Mouse (Mus musculus): Measurements from ENCODE around the gene Prr12. TPM values are rescaled to one million over a fixed set of nuclear protein-coding genes. Genes with fewer than 3 reads are reported as not detected.

Prr12 gene
- total and polyA plus RNA-seq, 3 experiments = 7.1 to 23.0 (median 22.4) TPM

- TF ChIP-seq CTCF (IDR thresholded peaks at IDR 0.05) (no peak), EP300 (IDR thresholded peaks at IDR 0.05; ENCODE audit: insufficient read depth, low read depth, low read length) (no peak), POLR2A (IDR thresholded peaks at IDR 0.05; ENCODE audit: insufficient read depth, low read depth, low read length) (no peak)
- Histone ChIP-seq H3K4me3 (no peak overlapping the region), H3K9ac (ENCODE audit: low read depth, low read length) (no peak overlapping the region), H3K27me3 (ENCODE audit: control insufficient read depth, insufficient read depth, low read length) (no peaks in the 10 kb centered on the region), H3K79me2 (replicated peaks; ENCODE audit: control insufficient read depth, insufficient read depth, low read length) (peaks cover 8% of the 10 kb centered on the region), H3K36me3 (ENCODE audit: control insufficient read depth, insufficient read depth, low read length) (no peaks in the 10 kb centered on the region), H3K4me1 (ENCODE audit: control insufficient read depth, insufficient read depth, low read length) (peaks cover 5% of the 10 kb centered on the region), H3K27ac (no peak overlapping the region)
- intact Hi-C loops (cut with DNase I) = no loop called here
- WGBS = 90% methylated on average over 38 of the region's 38 CpGs
- DNase-seq = no peak
Measured at GRCm38 (mm10) chr7:45048001-45048890, 4.4 kb downstream of the Prr12 start.

GRCm38 (mm10) chr7:45047491-45047890, 5.2 kb downstream of the Prr12 start:
- no peak for TF ChIP-seq CTCF (IDR thresholded peaks at IDR 0.05)
- no peak for TF ChIP-seq EP300 (IDR thresholded peaks at IDR 0.05; ENCODE audit: insufficient read depth, low read depth, low read length)
- no peak for TF ChIP-seq POLR2A (IDR thresholded peaks at IDR 0.05; ENCODE audit: insufficient read depth, low read depth, low read length)
- H3K9ac ChIP-seq (ENCODE audit: low read depth, low read length) = no peak overlapping the region
- no peak for DNase-seq
- peaks cover 5% of the 10 kb centered on the region for H3K4me1 ChIP-seq (ENCODE audit: control insufficient read depth, insufficient read depth, low read length)
- no peak overlapping the region for H3K4me3 ChIP-seq
- no peaks in the 10 kb centered on the region for H3K36me3 ChIP-seq (ENCODE audit: control insufficient read depth, insufficient read depth, low read length)
- WGBS = 94% methylated on average over 14 of the region's 14 CpGs
- intact Hi-C loops (cut with DNase I) = no loop called here
- H3K27me3 ChIP-seq (ENCODE audit: control insufficient read depth, insufficient read depth, low read length) = no peaks in the 10 kb centered on the region
- H3K79me2 ChIP-seq (replicated peaks; ENCODE audit: control insufficient read depth, insufficient read depth, low read length) = peaks cover 8% of the 10 kb centered on the region
- H3K27ac ChIP-seq = no peak overlapping the region

GRCm38 (mm10) chr7:45046853-45047350, 5.8 kb downstream of the Prr12 start:
- DNase-seq = no peak
- Histone ChIP-seq H3K27ac (no peak overlapping the region), H3K4me3 (no peak overlapping the region), H3K36me3 (ENCODE audit: control insufficient read depth, insufficient read depth, low read length) (no peaks in the 10 kb centered on the region), H3K9ac (ENCODE audit: low read depth, low read length) (no peak overlapping the region), H3K79me2 (replicated peaks; ENCODE audit: control insufficient read depth, insufficient read depth, low read length) (peaks cover 8% of the 10 kb centered on the region), H3K4me1 (ENCODE audit: control insufficient read depth, insufficient read depth, low read length) (peaks cover 5% of the 10 kb centered on the region), H3K27me3 (ENCODE audit: control insufficient read depth, insufficient read depth, low read length) (no peaks in the 10 kb centered on the region)
- intact Hi-C loops (cut with DNase I) = no loop called here
- WGBS = 89% methylated on average over 26 of the region's 26 CpGs
- TF ChIP-seq EP300 (IDR thresholded peaks at IDR 0.05; ENCODE audit: insufficient read depth, low read depth, low read length) (no peak), POLR2A (IDR thresholded peaks at IDR 0.05; ENCODE audit: insufficient read depth, low read depth, low read length) (no peak), CTCF (IDR thresholded peaks at IDR 0.05) (no peak)

GRCm38 (mm10) chr7:45045741-45046140, 6.9 kb downstream of the Prr12 start:
- no peak overlapping the region for H3K9ac ChIP-seq (ENCODE audit: low read depth, low read length)
- no peak overlapping the region for H3K27ac ChIP-seq
- H3K4me1 ChIP-seq (ENCODE audit: control insufficient read depth, insufficient read depth, low read length) = no peaks in the 10 kb centered on the region
- no peak overlapping the region for H3K4me3 ChIP-seq
- peaks cover 8% of the 10 kb centered on the region for H3K79me2 ChIP-seq (replicated peaks; ENCODE audit: control insufficient read depth, insufficient read depth, low read length)
- no peak for TF ChIP-seq CTCF (IDR thresholded peaks at IDR 0.05)
- TF ChIP-seq POLR2A (IDR thresholded peaks at IDR 0.05; ENCODE audit: insufficient read depth, low read depth, low read length) = no peak
- TF ChIP-seq EP300 (IDR thresholded peaks at IDR 0.05; ENCODE audit: insufficient read depth, low read depth, low read length) = no peak
- WGBS = 92% methylated on average over 22 of the region's 22 CpGs
- H3K36me3 ChIP-seq (ENCODE audit: control insufficient read depth, insufficient read depth, low read length) = no peaks in the 10 kb centered on the region
- DNase-seq = no peak
- no peaks in the 10 kb centered on the region for H3K27me3 ChIP-seq (ENCODE audit: control insufficient read depth, insufficient read depth, low read length)
- intact Hi-C loops (cut with DNase I) = no loop called here

GRCm38 (mm10) chr7:45043307-45043706, 9.4 kb downstream of the Prr12 start:
- H3K79me2 ChIP-seq (replicated peaks; ENCODE audit: control insufficient read depth, insufficient read depth, low read length) = peaks cover 7% of the 10 kb centered on the region
- DNase-seq = no peak
- H3K27ac ChIP-seq = no peak overlapping the region
- H3K4me3 ChIP-seq = no peak overlapping the region
- no peak overlapping the region for H3K9ac ChIP-seq (ENCODE audit: low read depth, low read length)
- no peaks in the 10 kb centered on the region for H3K36me3 ChIP-seq (ENCODE audit: control insufficient read depth, insufficient read depth, low read length)
- no peaks in the 10 kb centered on the region for H3K4me1 ChIP-seq (ENCODE audit: control insufficient read depth, insufficient read depth, low read length)
- 94% methylated on average over 14 of the region's 14 CpGs for WGBS
- no peak for TF ChIP-seq POLR2A (IDR thresholded peaks at IDR 0.05; ENCODE audit: insufficient read depth, low read depth, low read length)
- no peak for TF ChIP-seq CTCF (IDR thresholded peaks at IDR 0.05)
- TF ChIP-seq EP300 (IDR thresholded peaks at IDR 0.05; ENCODE audit: insufficient read depth, low read depth, low read length) = no peak
- H3K27me3 ChIP-seq (ENCODE audit: control insufficient read depth, insufficient read depth, low read length) = no peaks in the 10 kb centered on the region
- intact Hi-C loops (cut with DNase I) = no loop called here

GRCm38 (mm10) chr7:45040851-45041250, 11.8 kb downstream of the Prr12 start:
- H3K27ac ChIP-seq = no peak overlapping the region
- no peaks in the 10 kb centered on the region for H3K36me3 ChIP-seq (ENCODE audit: control insufficient read depth, insufficient read depth, low read length)
- H3K4me3 ChIP-seq = no peak overlapping the region
- intact Hi-C loops (cut with DNase I) = no loop called here
- no peak for DNase-seq
- H3K4me1 ChIP-seq (ENCODE audit: control insufficient read depth, insufficient read depth, low read length) = no peaks in the 10 kb centered on the region
- H3K9ac ChIP-seq (ENCODE audit: low read depth, low read length) = no peak overlapping the region
- TF ChIP-seq POLR2A (IDR thresholded peaks at IDR 0.05; ENCODE audit: insufficient read depth, low read depth, low read length) = no peak
- no peak for TF ChIP-seq CTCF (IDR thresholded peaks at IDR 0.05)
- TF ChIP-seq EP300 (IDR thresholded peaks at IDR 0.05; ENCODE audit: insufficient read depth, low read depth, low read length) = no peak
- WGBS = 86% methylated on average over 9 of the region's 9 CpGs
- H3K79me2 ChIP-seq (replicated peaks; ENCODE audit: control insufficient read depth, insufficient read depth, low read length) = peaks cover 3% of the 10 kb centered on the region; the same call in 1 of the 2 replicates
- H3K27me3 ChIP-seq (ENCODE audit: control insufficient read depth, insufficient read depth, low read length) = no peaks in the 10 kb centered on the region

All from heart, adult 2 months (tissue).